Mouse (Mus musculus): ENCODE results near the gene Nat14. TPM values are rescaled to one million over a fixed set of nuclear protein-coding genes. Genes with fewer than 3 reads are reported as not detected.

The Nat14 gene
- polyA plus RNA-seq, 1 experiment from 2014 or later: 5.1 TPM

DNA sequence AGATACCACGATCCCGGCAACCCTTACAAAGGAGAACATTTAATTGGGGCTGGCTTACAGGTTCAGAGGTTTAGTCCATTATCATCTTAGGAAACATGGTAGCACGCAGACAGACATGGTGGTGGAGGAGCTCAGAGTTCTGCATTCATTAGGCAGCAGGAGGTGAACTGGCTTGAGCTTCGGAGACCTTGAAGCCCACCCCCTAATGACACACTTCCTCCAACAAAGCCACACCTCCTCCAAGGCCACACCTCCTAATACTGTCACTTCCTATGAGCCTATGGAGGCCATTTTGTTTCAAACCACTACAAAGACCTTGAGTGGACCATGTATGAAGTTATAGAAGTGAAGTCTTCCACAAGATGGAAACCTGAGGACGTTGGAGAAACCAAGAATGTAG lies 9.6 kb upstream of the Nat14 start:
- WGBS: 48% methylated on average over 5 of the region's 5 CpGs
- no peak overlapping the region for H3K4me3 ChIP-seq (ENCODE audit: control insufficient read depth in 1 of 2, insufficient read depth in 1 of 2, low read depth in 1 of 2, low read length in 2 of 2)
- no peaks in the 10 kb centered on the region for H3K27me3 ChIP-seq (ENCODE audit: control insufficient read depth, insufficient read depth, low read length)
- no peak overlapping the region for H3K27ac ChIP-seq (replicated peaks in 1 of 2; ENCODE audit: control insufficient read depth in 1 of 2, insufficient read depth in 1 of 2, low read depth in 2 of 2, low read length in 2 of 2)
- ATAC-seq (ENCODE audit: insufficient number of reproducible peaks, insufficient read depth, low FRiP score, low read depth): no peak
- H3K4me2 ChIP-seq (ENCODE audit: low read length): no peak overlapping the region
- peaks cover 4 to 13% of the 10 kb centered on the region in 2 experiments; a peak in 3 of 4 replicates for H3K4me1 ChIP-seq (ENCODE audit: control insufficient read depth in 2 of 2, insufficient read depth in 2 of 2, low read length in 2 of 2)
- H3K36me3 ChIP-seq (ENCODE audit: control insufficient read depth, insufficient read depth, low read length): peaks cover 3% of the 10 kb centered on the region
- H3K9me3 ChIP-seq (ENCODE audit: control insufficient read depth, low read length): no peaks in the 10 kb centered on the region
- H3K9ac ChIP-seq (ENCODE audit: low read length): no peak overlapping the region

DNA sequence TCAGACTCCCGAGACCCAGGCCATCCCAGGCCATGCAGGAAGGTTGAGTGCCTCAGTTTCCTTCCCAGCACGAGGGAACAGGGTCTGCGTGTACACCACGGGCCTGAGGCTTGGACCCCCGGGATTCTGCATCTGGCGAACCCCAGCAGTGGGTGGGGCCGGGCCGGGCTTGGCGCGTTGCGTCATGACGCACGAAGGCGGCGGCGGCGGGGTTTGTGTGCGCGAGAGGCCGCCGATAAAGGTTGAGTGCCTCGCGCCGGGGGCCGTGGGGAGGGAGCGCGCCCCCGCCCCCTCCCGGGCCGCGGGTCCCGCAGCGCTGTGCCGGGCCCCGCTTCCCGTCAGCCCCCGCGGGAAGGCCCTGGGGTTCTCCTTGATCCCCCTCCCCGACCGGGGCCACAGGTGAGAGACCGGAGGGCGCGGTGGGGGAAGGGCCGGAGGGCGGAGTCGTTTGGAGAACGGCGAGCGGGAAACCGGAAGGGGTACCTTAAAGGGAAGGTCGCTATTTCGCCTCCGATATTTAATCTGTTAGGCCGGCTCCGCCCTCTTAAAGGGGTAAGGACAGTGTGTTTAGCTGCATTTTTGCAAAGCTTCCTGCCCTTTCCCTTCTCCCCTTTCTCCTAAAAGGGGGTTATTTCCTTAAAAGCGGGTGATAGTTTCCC lies 6.7 kb upstream of the Nat14 start, which contains the start of gene Zfp628:
Zfp628 (plus strand) TSS at position 211 of the 659 bp plus-strand sequence.
- Histone ChIP-seq H3K9ac (ENCODE audit: low read length) (peak within 1 kb of the TSS; percentile 90), H3K9me3 (ENCODE audit: control insufficient read depth, low read length) (no peaks in the 10 kb centered on the region), H3K27me3 (ENCODE audit: control insufficient read depth, insufficient read depth, low read length) (no peaks in the 10 kb centered on the region), H3K4me2 (ENCODE audit: low read length) (peak within 1 kb of the TSS; percentile 72), H3K27ac (replicated peaks in 1 of 2; ENCODE audit: control insufficient read depth in 1 of 2, insufficient read depth in 1 of 2, low read depth in 2 of 2, low read length in 2 of 2) (peak within 1 kb of the TSS; percentile 75 to 96), H3K4me1 (ENCODE audit: control insufficient read depth in 2 of 2, insufficient read depth in 2 of 2, low read length in 2 of 2) (peaks cover 4 to 13% of the 10 kb centered on the region in 2 experiments; a peak in 3 of 4 replicates), H3K36me3 (ENCODE audit: control insufficient read depth, insufficient read depth, low read length) (peaks cover 32% of the 10 kb centered on the region), H3K4me3 (ENCODE audit: control insufficient read depth in 1 of 2, insufficient read depth in 1 of 2, low read depth in 1 of 2, low read length in 2 of 2) (peak within 1 kb of the TSS; percentile 64 to 70)
- peak; percentile 86 for ATAC-seq (ENCODE audit: insufficient number of reproducible peaks, insufficient read depth, low FRiP score, low read depth)
- 1% methylated on average over 54 of the region's 56 CpGs for WGBS

DNA sequence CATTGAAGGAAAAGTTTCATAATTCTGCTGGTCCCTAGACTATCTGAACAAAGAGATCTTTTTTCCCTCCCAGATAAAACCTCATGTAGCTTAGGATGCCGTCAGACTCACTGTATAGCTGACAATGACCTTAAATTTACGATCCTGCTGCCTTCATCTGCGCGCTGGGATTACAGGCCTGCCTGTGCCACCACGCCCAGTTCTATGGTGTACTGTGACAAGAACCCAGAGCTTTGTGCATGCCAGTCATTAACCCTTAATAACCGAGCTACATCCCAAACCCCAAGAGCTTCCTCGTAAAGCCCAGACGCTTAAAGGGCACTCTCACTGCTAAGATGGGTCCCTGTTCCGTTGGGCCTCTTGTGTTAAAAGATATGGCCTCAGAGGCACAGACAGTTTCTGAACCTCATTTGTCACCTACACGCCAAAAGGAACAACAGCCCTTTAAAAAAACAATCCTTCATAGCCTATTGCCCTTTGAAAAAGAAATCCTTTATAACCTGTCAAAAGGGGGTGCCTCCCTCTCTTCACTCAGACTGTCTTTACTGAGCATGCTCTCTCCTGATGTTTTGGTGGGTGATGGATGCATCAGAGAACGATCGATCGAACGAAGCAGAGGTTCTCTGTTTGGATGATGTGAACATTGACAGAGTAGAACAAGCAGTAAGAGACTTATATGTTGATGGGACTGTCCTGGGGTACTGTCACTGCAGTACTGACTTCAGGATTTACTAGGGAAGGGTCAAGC lies 6.0 kb upstream of the Nat14 start:
- Histone ChIP-seq H3K4me3 (ENCODE audit: control insufficient read depth in 1 of 2, insufficient read depth in 1 of 2, low read depth in 1 of 2, low read length in 2 of 2) (peak overlapping the region; percentile 64 to 70), H3K27me3 (ENCODE audit: control insufficient read depth, insufficient read depth, low read length) (no peaks in the 10 kb centered on the region), H3K27ac (replicated peaks in 1 of 2; ENCODE audit: control insufficient read depth in 1 of 2, insufficient read depth in 1 of 2, low read depth in 2 of 2, low read length in 2 of 2) (peak overlapping the region; percentile 68 to 96), H3K9me3 (ENCODE audit: control insufficient read depth, low read length) (no peaks in the 10 kb centered on the region), H3K4me1 (ENCODE audit: control insufficient read depth in 2 of 2, insufficient read depth in 2 of 2, low read length in 2 of 2) (peaks cover 4 to 15% of the 10 kb centered on the region in 2 experiments; a peak in 3 of 4 replicates), H3K36me3 (ENCODE audit: control insufficient read depth, insufficient read depth, low read length) (peaks cover 39% of the 10 kb centered on the region), H3K9ac (ENCODE audit: low read length) (peak overlapping the region; percentile 90), H3K4me2 (ENCODE audit: low read length) (peak overlapping the region; percentile 72)
- 23% methylated on average over 14 of the region's 14 CpGs for WGBS
- 0 out of 2 replicates have a peak, but pooled peaks have one; percentile 5 for ATAC-seq (ENCODE audit: insufficient number of reproducible peaks, insufficient read depth, low FRiP score, low read depth)

DNA sequence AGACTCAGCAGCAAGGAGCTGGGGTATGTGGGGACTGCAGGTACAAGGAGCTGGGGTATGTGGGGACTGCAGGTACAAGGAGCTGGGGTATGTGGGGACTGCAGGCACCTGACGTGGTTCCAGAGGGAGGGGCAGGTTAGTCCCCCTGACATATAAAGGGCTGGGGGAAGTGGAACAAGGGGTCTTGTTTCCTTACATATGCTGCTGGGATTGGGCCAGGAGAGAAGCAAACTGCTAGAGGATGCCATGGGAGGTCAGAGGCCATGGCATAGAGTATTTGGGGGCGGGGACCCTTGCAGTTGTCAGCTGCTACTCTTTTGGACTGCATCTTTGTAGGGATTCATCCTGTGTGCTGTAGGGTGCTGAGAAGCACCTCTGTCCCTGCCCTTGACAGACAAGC lies 4.3 kb upstream of the Nat14 start:
- no peak overlapping the region for H3K4me2 ChIP-seq (ENCODE audit: low read length)
- no peaks in the 10 kb centered on the region for H3K9me3 ChIP-seq (ENCODE audit: control insufficient read depth, low read length)
- H3K9ac ChIP-seq (ENCODE audit: low read length): no peak overlapping the region
- H3K4me1 ChIP-seq (ENCODE audit: control insufficient read depth in 2 of 2, insufficient read depth in 2 of 2, low read length in 2 of 2): peaks cover 14 to 29% of the 10 kb centered on the region in 2 experiments
- ATAC-seq (ENCODE audit: insufficient number of reproducible peaks, insufficient read depth, low FRiP score, low read depth): no peak
- H3K27ac ChIP-seq (replicated peaks in 1 of 2; ENCODE audit: control insufficient read depth in 1 of 2, insufficient read depth in 1 of 2, low read depth in 2 of 2, low read length in 2 of 2): no peak overlapping the region
- no peak overlapping the region for H3K4me3 ChIP-seq (ENCODE audit: control insufficient read depth in 1 of 2, insufficient read depth in 1 of 2, low read depth in 1 of 2, low read length in 2 of 2)
- peaks cover 40% of the 10 kb centered on the region for H3K36me3 ChIP-seq (ENCODE audit: control insufficient read depth, insufficient read depth, low read length)
- 97% methylated on average over 2 of the region's 2 CpGs for WGBS
- no peaks in the 10 kb centered on the region for H3K27me3 ChIP-seq (ENCODE audit: control insufficient read depth, insufficient read depth, low read length)

DNA sequence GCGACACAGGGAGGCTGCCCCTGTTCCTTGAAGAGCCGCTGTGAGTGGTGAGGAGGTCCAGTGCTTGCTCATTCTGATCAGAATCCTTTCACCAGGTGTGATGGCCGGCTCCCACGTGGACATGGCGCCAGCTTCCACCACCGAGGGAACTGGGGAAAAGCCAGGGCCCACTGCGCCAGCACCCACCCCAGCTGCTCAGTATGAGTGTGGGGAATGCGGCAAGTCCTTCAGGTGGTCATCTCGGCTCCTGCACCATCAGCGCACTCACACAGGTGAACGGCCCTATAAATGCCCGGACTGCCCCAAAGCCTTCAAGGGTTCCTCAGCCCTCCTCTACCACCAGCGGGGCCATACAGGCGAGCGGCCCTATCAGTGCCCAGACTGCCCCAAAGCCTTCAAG lies 3.1 kb upstream of the Nat14 start:
- no peaks in the 10 kb centered on the region for H3K27me3 ChIP-seq (ENCODE audit: control insufficient read depth, insufficient read depth, low read length)
- WGBS: 94% methylated on average over 15 of the region's 15 CpGs
- H3K27ac ChIP-seq (replicated peaks in 1 of 2; ENCODE audit: control insufficient read depth in 1 of 2, insufficient read depth in 1 of 2, low read depth in 2 of 2, low read length in 2 of 2): no peak overlapping the region
- H3K9me3 ChIP-seq (ENCODE audit: control insufficient read depth, low read length): no peaks in the 10 kb centered on the region
- peaks cover 40% of the 10 kb centered on the region for H3K36me3 ChIP-seq (ENCODE audit: control insufficient read depth, insufficient read depth, low read length)
- no peak overlapping the region for H3K4me2 ChIP-seq (ENCODE audit: low read length)
- H3K4me1 ChIP-seq (ENCODE audit: control insufficient read depth in 2 of 2, insufficient read depth in 2 of 2, low read length in 2 of 2): peaks cover 25 to 40% of the 10 kb centered on the region in 2 experiments
- no peak overlapping the region for H3K9ac ChIP-seq (ENCODE audit: low read length)
- H3K4me3 ChIP-seq (ENCODE audit: control insufficient read depth in 1 of 2, insufficient read depth in 1 of 2, low read depth in 1 of 2, low read length in 2 of 2): no peak overlapping the region
- ATAC-seq (ENCODE audit: insufficient number of reproducible peaks, insufficient read depth, low FRiP score, low read depth): no peak

GRCm38 (mm10) chr7:4919096-4919495 lies 2.7 kb upstream of the Nat14 start:
- Histone ChIP-seq H3K27me3 (ENCODE audit: control insufficient read depth, insufficient read depth, low read length) (no peaks in the 10 kb centered on the region), H3K9me3 (ENCODE audit: control insufficient read depth, low read length) (no peaks in the 10 kb centered on the region), H3K4me1 (ENCODE audit: control insufficient read depth in 2 of 2, insufficient read depth in 2 of 2, low read length in 2 of 2) (peaks cover 29 to 44% of the 10 kb centered on the region in 2 experiments), H3K9ac (ENCODE audit: low read length) (no peak overlapping the region), H3K27ac (replicated peaks in 1 of 2; ENCODE audit: control insufficient read depth in 1 of 2, insufficient read depth in 1 of 2, low read depth in 2 of 2, low read length in 2 of 2) (no peak overlapping the region), H3K4me3 (ENCODE audit: control insufficient read depth in 1 of 2, insufficient read depth in 1 of 2, low read depth in 1 of 2, low read length in 2 of 2) (no peak overlapping the region), H3K4me2 (ENCODE audit: low read length) (no peak overlapping the region), H3K36me3 (ENCODE audit: control insufficient read depth, insufficient read depth, low read length) (peaks cover 40% of the 10 kb centered on the region)
- 85% methylated on average over 21 of the region's 21 CpGs for WGBS
- ATAC-seq (ENCODE audit: insufficient number of reproducible peaks, insufficient read depth, low FRiP score, low read depth): no peak

DNA sequence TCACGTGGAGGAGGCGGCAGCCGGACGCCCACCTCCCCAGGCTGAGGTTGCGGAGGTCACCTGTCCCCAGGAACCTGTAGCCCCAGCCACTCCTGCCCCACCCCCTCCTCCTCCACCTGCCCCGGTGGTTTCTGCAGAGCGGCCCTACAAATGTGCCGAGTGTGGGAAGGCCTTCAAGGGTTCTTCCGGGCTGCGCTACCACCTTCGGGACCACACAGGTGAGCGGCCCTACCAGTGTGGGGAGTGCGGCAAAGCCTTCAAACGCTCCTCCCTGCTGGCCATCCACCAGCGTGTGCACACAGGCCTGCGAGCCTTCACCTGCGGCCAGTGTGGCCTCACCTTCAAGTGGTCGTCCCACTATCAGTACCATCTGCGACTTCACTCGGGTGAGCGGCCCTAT lies 1.9 kb upstream of the Nat14 start:
- H3K27me3 ChIP-seq (ENCODE audit: control insufficient read depth, insufficient read depth, low read length): no peaks in the 10 kb centered on the region
- H3K4me1 ChIP-seq (ENCODE audit: control insufficient read depth in 2 of 2, insufficient read depth in 2 of 2, low read length in 2 of 2): peaks cover 32 to 53% of the 10 kb centered on the region in 2 experiments
- no peak overlapping the region for H3K27ac ChIP-seq (replicated peaks in 1 of 2; ENCODE audit: control insufficient read depth in 1 of 2, insufficient read depth in 1 of 2, low read depth in 2 of 2, low read length in 2 of 2)
- no peak overlapping the region for H3K4me2 ChIP-seq (ENCODE audit: low read length)
- H3K4me3 ChIP-seq (ENCODE audit: control insufficient read depth in 1 of 2, insufficient read depth in 1 of 2, low read depth in 1 of 2, low read length in 2 of 2): no peak overlapping the region
- H3K9ac ChIP-seq (ENCODE audit: low read length): no peak overlapping the region
- ATAC-seq (ENCODE audit: insufficient number of reproducible peaks, insufficient read depth, low FRiP score, low read depth): no peak
- no peaks in the 10 kb centered on the region for H3K9me3 ChIP-seq (ENCODE audit: control insufficient read depth, low read length)
- 88% methylated on average over 21 of the region's 21 CpGs for WGBS
- H3K36me3 ChIP-seq (ENCODE audit: control insufficient read depth, insufficient read depth, low read length): peaks cover 40% of the 10 kb centered on the region

All from heart, embryonic 14.5 days (tissue).